18 mouse cellular contexts compared by ENCODE assay signal in the genomic region with DNA sequence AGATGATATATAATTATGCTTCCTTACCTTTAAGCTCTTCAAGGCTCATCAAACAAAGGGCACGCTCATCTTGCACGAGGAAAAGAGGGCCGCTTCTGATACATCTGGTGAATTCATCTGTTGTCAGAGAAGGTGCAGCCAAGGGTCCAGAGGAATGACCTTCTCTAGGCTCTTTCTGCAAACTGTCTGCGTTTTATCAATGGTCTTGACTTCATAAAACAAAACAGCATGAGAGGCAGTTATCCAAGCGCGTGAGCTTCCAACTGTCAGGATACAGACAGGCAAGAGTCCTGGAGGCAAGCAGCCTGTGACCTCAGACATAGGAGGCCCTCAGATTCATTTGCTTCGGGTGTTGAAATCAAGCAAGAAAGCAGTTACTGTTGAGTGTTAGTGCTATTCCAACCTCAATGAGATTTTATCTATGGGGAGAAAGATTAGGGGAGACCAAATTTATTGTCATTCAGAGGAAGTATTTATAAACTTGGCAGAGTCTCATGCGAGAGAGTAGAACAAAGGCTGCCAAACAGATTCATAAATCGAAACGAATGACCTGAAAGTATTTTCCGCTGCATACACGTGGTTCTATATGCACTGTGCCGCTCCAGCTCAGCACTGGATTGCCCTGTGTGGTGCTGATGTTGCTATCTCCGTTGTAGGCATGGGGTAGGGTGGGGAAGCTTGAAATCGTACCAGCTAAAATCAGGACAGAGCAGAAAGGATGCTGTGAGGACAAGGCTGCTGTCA.
A peak's percentile ranks its signal among the peaks of the same experiment; 100 is the strongest.
DNase-seq lines count a peak whose midpoint lies in the region; ATAC-seq and TF ChIP-seq lines count a peak whose summit lies in the region.
"Had no signal": no experiment of that assay in that cellular context is flagged by ENCODE, and none has a peak within 500 bp of the region (broad histone marks: within the 10 kb centered on the region; RNA-seq: fewer than 3 reads in every experiment).

No protein-coding gene starts in this region.

- no peaks in the 10 kb centered on the region for H3K36me3 ChIP-seq in lung, postnatal 0 days (ENCODE audit: insufficient read depth, low read length)
- no peaks in the 10 kb centered on the region for H3K36me3 ChIP-seq in heart, embryonic 15.5 days
- H3K36me3 ChIP-seq in stomach, embryonic 16.5 days (ENCODE audit: control insufficient read depth, insufficient read depth, low read length), result no peaks in the 10 kb centered on the region
- H3K36me3 ChIP-seq: limb, embryonic 15.5 days; midbrain, embryonic 12.5 days had no signal

- H3K9me3 ChIP-seq in lung, postnatal 0 days (ENCODE audit: low read length), result no peaks in the 10 kb centered on the region
- H3K9me3 ChIP-seq in heart, embryonic 15.5 days (replicated peaks), result no peaks in the 10 kb centered on the region
- H3K9me3 ChIP-seq in stomach, embryonic 16.5 days (replicated peaks; ENCODE audit: control insufficient read depth, low read length), result no peaks in the 10 kb centered on the region
- H3K9me3 ChIP-seq: limb, embryonic 15.5 days; midbrain, embryonic 12.5 days had no signal

- no peak for TF ChIP-seq EP300 in lung, postnatal 0 days (IDR thresholded peaks at IDR 0.05)

- 39% methylated on average over 15 of the region's 15 CpGs for WGBS in lung, postnatal 0 days
- WGBS in lung, adult 2 months, result 40% methylated on average over 15 of the region's 15 CpGs
- 49% methylated on average over 15 of the region's 15 CpGs for WGBS in heart, embryonic 15.5 days
- WGBS in stomach, embryonic 16.5 days, result 44% methylated on average over 15 of the region's 15 CpGs

- ATAC-seq in lung, postnatal 0 days, result no peak
- ATAC-seq in heart, embryonic 15.5 days (replicated peaks; ENCODE audit: insufficient number of reproducible peaks, insufficient read depth, low FRiP score, low read depth), result no peak
- peak; percentile 51; the same call in 1 of the 2 replicates for ATAC-seq in stomach, embryonic 16.5 days (ENCODE audit: insufficient read depth, low FRiP score)
- ATAC-seq: forebrain, embryonic 16.5 days; intestine, embryonic 16.5 days had no signal

- no peak overlapping the region for H3K27ac ChIP-seq in lung, postnatal 0 days (ENCODE audit: low read length)
- no peak overlapping the region for H3K27ac ChIP-seq in heart, embryonic 15.5 days
- H3K27ac ChIP-seq in stomach, embryonic 16.5 days (ENCODE audit: low read length), result no peak overlapping the region
- H3K27ac ChIP-seq: left cerebral cortex, adult 2 months; limb, embryonic 15.5 days; midbrain, embryonic 12.5 days had no signal

- H3K4me3 ChIP-seq in lung, postnatal 0 days (ENCODE audit: low read depth, low read length), result no peak overlapping the region
- no peak overlapping the region for H3K4me3 ChIP-seq in lung, adult 2 months (replicated peaks; ENCODE audit: extremely low read depth, low read depth, low read length)
- H3K4me3 ChIP-seq in heart, embryonic 15.5 days, result no peak overlapping the region
- no peak overlapping the region for H3K4me3 ChIP-seq in stomach, embryonic 16.5 days (replicated peaks; ENCODE audit: low read length)
- H3K4me3 ChIP-seq: left cerebral cortex, adult 2 months; limb, embryonic 15.5 days; midbrain, embryonic 12.5 days; myocyte had no signal

- H3K4me1 ChIP-seq in lung, postnatal 0 days (ENCODE audit: insufficient read depth, low read depth, low read length), result no peaks in the 10 kb centered on the region
- H3K4me1 ChIP-seq in lung, adult 2 months (ENCODE audit: control insufficient read depth, insufficient read depth, low read length), result 0 out of 2 replicates have a peak, but pooled peaks cover 2% of the 10 kb centered on the region
- H3K4me1 ChIP-seq in heart, embryonic 15.5 days (replicated peaks), result 0 out of 2 replicates have a peak, but pooled peaks cover 4% of the 10 kb centered on the region
- peaks cover 8% of the 10 kb centered on the region; the same call in 1 of the 2 replicates for H3K4me1 ChIP-seq in stomach, embryonic 16.5 days (ENCODE audit: control insufficient read depth, insufficient read depth, low read length)

- TF ChIP-seq POLR2A in lung, adult 2 months (IDR thresholded peaks at IDR 0.05; ENCODE audit: borderline replicate concordance, extremely low read depth, low read depth, low read length), result no peak

- no peak overlapping the region for H3K4me2 ChIP-seq in lung, postnatal 0 days (replicated peaks; ENCODE audit: low read depth, low read length)
- 0 out of 2 replicates have a peak overlapping the region, but pooled peaks have one; percentile 9 for H3K4me2 ChIP-seq in heart, embryonic 15.5 days
- H3K4me2 ChIP-seq in stomach, embryonic 16.5 days (ENCODE audit: low read depth, low read length), result no peak overlapping the region
- H3K4me2 ChIP-seq: limb, embryonic 15.5 days; midbrain, embryonic 12.5 days had no signal

- H3K9ac ChIP-seq in lung, postnatal 0 days (replicated peaks; ENCODE audit: low read depth), result no peak overlapping the region
- no peak overlapping the region for H3K9ac ChIP-seq in heart, embryonic 15.5 days
- no peak overlapping the region for H3K9ac ChIP-seq in stomach, embryonic 16.5 days (ENCODE audit: low read length)
- H3K9ac ChIP-seq: limb, embryonic 15.5 days; midbrain, embryonic 12.5 days had no signal

- TF ChIP-seq CTCF in lung, postnatal 0 days (IDR thresholded peaks at IDR 0.05), result no peak
- no peak for TF ChIP-seq CTCF in lung, adult 2 months (IDR thresholded peaks at IDR 0.05; ENCODE audit: insufficient read depth, low read length)

- H3K27me3 ChIP-seq in lung, postnatal 0 days (replicated peaks; ENCODE audit: insufficient read depth, low read length), result peaks cover 3% of the 10 kb centered on the region; the same call in 1 of the 2 replicates
- H3K27me3 ChIP-seq in heart, embryonic 15.5 days, result no peaks in the 10 kb centered on the region
- H3K27me3 ChIP-seq in stomach, embryonic 16.5 days (ENCODE audit: control insufficient read depth, insufficient read depth, low read length), result no peaks in the 10 kb centered on the region
- H3K27me3 ChIP-seq: limb, embryonic 15.5 days had no signal

- peak; percentile 16 for DNase-seq in heart, adult 8-10 months (ENCODE audit: low spot score)
- DNase-seq in heart, postnatal 4 days, result no peak
- peak; percentile 38 for DNase-seq in lung, postnatal 0 days (ENCODE audit: low spot score)
- DNase-seq in lung, adult 2 months, result no peak
- DNase-seq in thymus, postnatal 10 days (ENCODE audit: low spot score in 2 of 2), result no peak
- DNase-seq: adrenal gland, postnatal 36 days; gastrocnemius, postnatal 25 days; lung, postnatal 36 days; right cerebral cortex, postnatal 4 days; thymus, postnatal 4 days had no signal

Comparison
In these comparisons a context has a peak if more than half of its experiments do, and no peak if none do; other contexts are left out.
1. DNase-seq: peak in heart, adult 8-10 months (single experiment) and lung, postnatal 0 days (single experiment); none in heart, postnatal 4 days (single experiment), lung, adult 2 months (single experiment) and thymus, postnatal 10 days (0 of 2).